Mouse (Mus musculus): ENCODE measurements around the gene Stk17b. TPM values are rescaled to one million over a fixed set of nuclear protein-coding genes. Genes with fewer than 3 reads are reported as not detected.

Stk17b gene
- total RNA-seq (2014; fragmentation: Nextera tagmentation): 20.4 and 22.5 TPM in 2 replicates
- 40.3 and 57.6 TPM in 2 replicates for total RNA-seq (2017)

- ATAC-seq (replicated peaks; ENCODE audit: low FRiP score, low TSS enrichment, poor library complexity, severe bottlenecking): peak; percentile 91
Observed at GRCm38 (mm10) chr1:53784721-53785418, at the start of gene Stk17b. TSS of gene Stk17b (minus strand) at chr1:53785224.

GRCm38 (mm10) chr1:53830286-53830685, 45.3 kb upstream of the Stk17b start:
- no peak for ATAC-seq (replicated peaks; ENCODE audit: low FRiP score, low TSS enrichment, poor library complexity, severe bottlenecking)

GRCm38 (mm10) chr1:53829089-53829488, 44.1 kb upstream of the Stk17b start:
- ATAC-seq (replicated peaks; ENCODE audit: low FRiP score, low TSS enrichment, poor library complexity, severe bottlenecking): no peak

GRCm38 (mm10) chr1:53824446-53825337, 39.7 kb upstream of the Stk17b start:
- ATAC-seq (replicated peaks; ENCODE audit: low FRiP score, low TSS enrichment, poor library complexity, severe bottlenecking): no peak

- no peak for ATAC-seq (replicated peaks; ENCODE audit: low FRiP score, low TSS enrichment, poor library complexity, severe bottlenecking)
Observed at GRCm38 (mm10) chr1:53823687-53824445, 38.8 kb upstream of the Stk17b start.

- no peak for ATAC-seq (replicated peaks; ENCODE audit: low FRiP score, low TSS enrichment, poor library complexity, severe bottlenecking)
Observed at GRCm38 (mm10) chr1:53821983-53822382, 37.0 kb upstream of the Stk17b start.

GRCm38 (mm10) chr1:53820041-53820632, 35.1 kb upstream of the Stk17b start:
- no peak for ATAC-seq (replicated peaks; ENCODE audit: low FRiP score, low TSS enrichment, poor library complexity, severe bottlenecking)

- ATAC-seq (replicated peaks; ENCODE audit: low FRiP score, low TSS enrichment, poor library complexity, severe bottlenecking): no peak
Observed at GRCm38 (mm10) chr1:53818072-53818862, 33.2 kb upstream of the Stk17b start.

GRCm38 (mm10) chr1:53816353-53816752, 31.3 kb upstream of the Stk17b start:
- no peak for ATAC-seq (replicated peaks; ENCODE audit: low FRiP score, low TSS enrichment, poor library complexity, severe bottlenecking)

GRCm38 (mm10) chr1:53814077-53814705, 29.2 kb upstream of the Stk17b start:
- no peak for ATAC-seq (replicated peaks; ENCODE audit: low FRiP score, low TSS enrichment, poor library complexity, severe bottlenecking)

- no peak for ATAC-seq (replicated peaks; ENCODE audit: low FRiP score, low TSS enrichment, poor library complexity, severe bottlenecking)
Observed at GRCm38 (mm10) chr1:53811919-53812318, 26.9 kb upstream of the Stk17b start.

- no peak for ATAC-seq (replicated peaks; ENCODE audit: low FRiP score, low TSS enrichment, poor library complexity, severe bottlenecking)
Observed at GRCm38 (mm10) chr1:53808229-53808628, 23.2 kb upstream of the Stk17b start.

GRCm38 (mm10) chr1:53797811-53798210, 12.8 kb upstream of the Stk17b start:
- no peak for ATAC-seq (replicated peaks; ENCODE audit: low FRiP score, low TSS enrichment, poor library complexity, severe bottlenecking)

GRCm38 (mm10) chr1:53797074-53797473, 12.1 kb upstream of the Stk17b start:
- ATAC-seq (replicated peaks; ENCODE audit: low FRiP score, low TSS enrichment, poor library complexity, severe bottlenecking): no peak

GRCm38 (mm10) chr1:53796271-53796670, 11.2 kb upstream of the Stk17b start:
- no peak for ATAC-seq (replicated peaks; ENCODE audit: low FRiP score, low TSS enrichment, poor library complexity, severe bottlenecking)

- ATAC-seq (replicated peaks; ENCODE audit: low FRiP score, low TSS enrichment, poor library complexity, severe bottlenecking): no peak
Observed at GRCm38 (mm10) chr1:53795591-53795990, 10.6 kb upstream of the Stk17b start.

- ATAC-seq (replicated peaks; ENCODE audit: low FRiP score, low TSS enrichment, poor library complexity, severe bottlenecking): no peak
Observed at GRCm38 (mm10) chr1:53795081-53795480, 10.1 kb upstream of the Stk17b start.

- ATAC-seq (replicated peaks; ENCODE audit: low FRiP score, low TSS enrichment, poor library complexity, severe bottlenecking): no peak
Observed at GRCm38 (mm10) chr1:53794279-53794678, 9.3 kb upstream of the Stk17b start.

Measured in megakaryocyte-erythroid progenitor cell, adult 5-6 weeks (primary cell).